Mouse (Mus musculus): Measurements from ENCODE around the gene Derl3. TPM values are rescaled to one million over a fixed set of nuclear protein-coding genes. Genes with fewer than 3 reads are reported as not detected.
A peak's percentile ranks its signal among the peaks of the same experiment; 100 is the strongest.
"Not testable (repeated sequence)": the region's sequence is repeated elsewhere in the genome, so short reads cannot be mapped to it uniquely, and the experiment has no call there.

Gene Derl3
- polyA plus RNA-seq, 1 experiment from 2014 or later: 2.8 TPM

GRCm38 (mm10) chr10:75880771-75881577 is 12.2 kb upstream of the Derl3 start:
- no peaks in the 10 kb centered on the region for H3K9me3 ChIP-seq (replicated peaks; ENCODE audit: low read length)
- no peaks in the 10 kb centered on the region for H3K36me3 ChIP-seq (ENCODE audit: insufficient read depth, low read length)
- no peak for TF ChIP-seq CTCF (IDR thresholded peaks at IDR 0.05; ENCODE audit: low read depth)
- H3K4me1 ChIP-seq (replicated peaks; ENCODE audit: insufficient read depth, low read length): 0 out of 2 replicates have a peak, but pooled peaks cover 4% of the 10 kb centered on the region
- 50% methylated on average over 6 of the region's 6 CpGs for WGBS
- H3K27me3 ChIP-seq (ENCODE audit: insufficient read depth, low read length): no peaks in the 10 kb centered on the region
- ATAC-seq (replicated peaks; ENCODE audit: low FRiP score, low read depth) (no peak), DNase-seq (ENCODE audit: low spot score) (no peak)
- no peak overlapping the region for H3K4me2 ChIP-seq (ENCODE audit: low read length)
- H3K9ac ChIP-seq (ENCODE audit: low read depth, low read length): no peak overlapping the region
- peak overlapping the region; percentile 62 for H3K27ac ChIP-seq
- H3K4me3 ChIP-seq (replicated peaks; ENCODE audit: low read depth, low read length): no peak overlapping the region

GRCm38 (mm10) chr10:75881578-75882432 is 11.4 kb upstream of the Derl3 start:
- DNase-seq (ENCODE audit: low spot score) (no peak), ATAC-seq (replicated peaks; ENCODE audit: low FRiP score, low read depth) (peak; percentile 78)
- no peaks in the 10 kb centered on the region for H3K27me3 ChIP-seq (ENCODE audit: insufficient read depth, low read length)
- no peaks in the 10 kb centered on the region for H3K9me3 ChIP-seq (replicated peaks; ENCODE audit: low read length)
- 17% methylated on average over 20 of the region's 20 CpGs for WGBS
- H3K36me3 ChIP-seq (ENCODE audit: insufficient read depth, low read length): no peaks in the 10 kb centered on the region
- no peak for TF ChIP-seq CTCF (IDR thresholded peaks at IDR 0.05; ENCODE audit: low read depth)
- H3K4me1 ChIP-seq (replicated peaks; ENCODE audit: insufficient read depth, low read length): 0 out of 2 replicates have a peak, but pooled peaks cover 4% of the 10 kb centered on the region
- 0 out of 2 replicates have a peak overlapping the region, but pooled peaks have one; percentile 8 for H3K4me2 ChIP-seq (ENCODE audit: low read length)
- H3K9ac ChIP-seq (ENCODE audit: low read depth, low read length): 0 out of 2 replicates have a peak overlapping the region, but pooled peaks have one; percentile 4
- no peak overlapping the region for H3K4me3 ChIP-seq (replicated peaks; ENCODE audit: low read depth, low read length)
- H3K27ac ChIP-seq: peak overlapping the region; percentile 62

- H3K9ac ChIP-seq (ENCODE audit: low read depth, low read length): 0 out of 2 replicates have a peak overlapping the region, but pooled peaks have one; percentile 4
- WGBS: 7% methylated on average over 15 of the region's 15 CpGs
- no peak overlapping the region for H3K4me3 ChIP-seq (replicated peaks; ENCODE audit: low read depth, low read length)
- peak; percentile 74 for DNase-seq (ENCODE audit: low spot score)
- TF ChIP-seq CTCF (IDR thresholded peaks at IDR 0.05; ENCODE audit: low read depth): no peak
- no peaks in the 10 kb centered on the region for H3K9me3 ChIP-seq (replicated peaks; ENCODE audit: low read length)
- H3K36me3 ChIP-seq (ENCODE audit: insufficient read depth, low read length): no peaks in the 10 kb centered on the region
- H3K4me2 ChIP-seq (ENCODE audit: low read length): peak overlapping the region; percentile 8; the same call in 1 of the 2 replicates
- ATAC-seq (replicated peaks; ENCODE audit: low FRiP score, low read depth): peak; percentile 84
- H3K27ac ChIP-seq: peak overlapping the region; percentile 62
- 0 out of 2 replicates have a peak, but pooled peaks cover 4% of the 10 kb centered on the region for H3K4me1 ChIP-seq (replicated peaks; ENCODE audit: insufficient read depth, low read length)
- H3K27me3 ChIP-seq (ENCODE audit: insufficient read depth, low read length): no peaks in the 10 kb centered on the region
These were observed 10.6 kb upstream of the Derl3 start for GRCm38 (mm10) chr10:75882433-75883231.

- DNase-seq (ENCODE audit: low spot score): peak; percentile 89
- H3K27me3 ChIP-seq (ENCODE audit: insufficient read depth, low read length): no peaks in the 10 kb centered on the region
- H3K36me3 ChIP-seq (ENCODE audit: insufficient read depth, low read length): no peaks in the 10 kb centered on the region
- no peak overlapping the region for H3K9ac ChIP-seq (ENCODE audit: low read depth, low read length)
- no peak overlapping the region for H3K4me3 ChIP-seq (replicated peaks; ENCODE audit: low read depth, low read length)
- peak; percentile 77 for TF ChIP-seq CTCF (IDR thresholded peaks at IDR 0.05; ENCODE audit: low read depth)
- 0 out of 2 replicates have a peak, but pooled peaks cover 4% of the 10 kb centered on the region for H3K4me1 ChIP-seq (replicated peaks; ENCODE audit: insufficient read depth, low read length)
- peak overlapping the region; percentile 19 for H3K27ac ChIP-seq
- H3K9me3 ChIP-seq (replicated peaks; ENCODE audit: low read length): no peaks in the 10 kb centered on the region
- WGBS: under 1% methylated on average over 10 of the region's 10 CpGs
- peak overlapping the region; percentile 2; the same call in 1 of the 2 replicates for H3K4me2 ChIP-seq (ENCODE audit: low read length)
- peak; percentile 73; the same call in 1 of the 2 replicates for ATAC-seq (replicated peaks; ENCODE audit: low FRiP score, low read depth)
These were observed 10.0 kb upstream of the Derl3 start for GRCm38 (mm10) chr10:75883232-75883552.

GRCm38 (mm10) chr10:75884742-75885141 is 8.5 kb upstream of the Derl3 start:
- H3K4me2 ChIP-seq (ENCODE audit: low read length): no peak overlapping the region
- 95% methylated on average over 8 of the region's 8 CpGs for WGBS

GRCm38 (mm10) chr10:75887504-75887903 is 5.7 kb upstream of the Derl3 start:
- not testable (repeated sequence) for H3K36me3 ChIP-seq (ENCODE audit: insufficient read depth, low read length); H3K27ac ChIP-seq; H3K27me3 ChIP-seq (ENCODE audit: insufficient read depth, low read length); H3K4me2 ChIP-seq (ENCODE audit: low read length); H3K9me3 ChIP-seq (replicated peaks; ENCODE audit: low read length); H3K4me1 ChIP-seq (replicated peaks; ENCODE audit: insufficient read depth, low read length); H3K4me3 ChIP-seq (replicated peaks; ENCODE audit: low read depth, low read length); DNase-seq (ENCODE audit: low spot score); H3K9ac ChIP-seq (ENCODE audit: low read depth, low read length); ATAC-seq (replicated peaks; ENCODE audit: low FRiP score, low read depth)
- 86% methylated on average over 5 of the region's 5 CpGs for WGBS

More at GRCm38 (mm10) chr10:75884742-75885141, 8.5 kb upstream of the Derl3 start:
- no peak for TF ChIP-seq CTCF (IDR thresholded peaks at IDR 0.05; ENCODE audit: low read depth)
- no peak overlapping the region for H3K9ac ChIP-seq (ENCODE audit: low read depth, low read length)
- DNase-seq (ENCODE audit: low spot score) (no peak), ATAC-seq (replicated peaks; ENCODE audit: low FRiP score, low read depth) (no peak)
- H3K4me3 ChIP-seq (replicated peaks; ENCODE audit: low read depth, low read length): no peak overlapping the region
- H3K36me3 ChIP-seq (ENCODE audit: insufficient read depth, low read length): no peaks in the 10 kb centered on the region
- peaks cover 10% of the 10 kb centered on the region; the same call in 1 of the 2 replicates for H3K4me1 ChIP-seq (replicated peaks; ENCODE audit: insufficient read depth, low read length)
- H3K9me3 ChIP-seq (replicated peaks; ENCODE audit: low read length): no peaks in the 10 kb centered on the region
- no peak overlapping the region for H3K27ac ChIP-seq
- no peaks in the 10 kb centered on the region for H3K27me3 ChIP-seq (ENCODE audit: insufficient read depth, low read length)

Measured in kidney, postnatal 0 days (tissue).